Mouse (Mus musculus) heart, embryonic 12.5 days (tissue): ENCODE results near the gene Iqsec1. TPM values are rescaled to one million over a fixed set of nuclear protein-coding genes. Genes with fewer than 3 reads are reported as not detected.

ENCODE experiments used
- ATAC-seq: fragments of 200-750 bp; cut with Nextera tagmentation; 2 replicates; pipeline ENCODE4 v1.8.0; 2017; ENCODE audit warnings: moderate TSS enrichment, moderate library complexity; ENCODE audit not compliant: insufficient number of reproducible peaks, low FRiP score
- H3K27ac ChIP-seq: fragments of 300-500 bp; sonication (generic); 2 replicates; pipeline ENCODE4 v1.5.1; 2016; ENCODE audit warnings: mild to moderate bottlenecking, moderate library complexity; ENCODE audit not compliant: poor library complexity, severe bottlenecking
- H3K27me3 ChIP-seq: fragments of 300-500 bp; sonication (generic); replicated peaks from 2 replicates; pipeline ENCODE4 v1.6.1; 2016; ENCODE audit warnings: mild to moderate bottlenecking, moderate library complexity
- H3K36me3 ChIP-seq: fragments of 300-500 bp; sonication (generic); 2 replicates; pipeline ENCODE4 v1.6.1; 2016; ENCODE audit warnings: mild to moderate bottlenecking, moderate library complexity
- H3K4me1 ChIP-seq: fragments of 300-500 bp; sonication (generic); replicated peaks from 2 replicates; pipeline ENCODE4 v1.6.1; 2016; ENCODE audit warnings: mild to moderate bottlenecking
- H3K4me2 ChIP-seq: fragments of 300-500 bp; sonication (generic); 2 replicates; pipeline ENCODE4 v1.6.1; 2016; ENCODE audit warnings: mild to moderate bottlenecking, moderate library complexity
- H3K4me3 ChIP-seq: fragments of 300-500 bp; sonication (generic); 2 replicates; pipeline ENCODE4 v1.5.1; 2016; ENCODE audit warnings: mild to moderate bottlenecking
- H3K9ac ChIP-seq: fragments of 300-500 bp; sonication (generic); 2 replicates; pipeline ENCODE4 v1.6.1; 2016; ENCODE audit warnings: mild to moderate bottlenecking, moderate library complexity
- H3K9me3 ChIP-seq: fragments of 300-500 bp; sonication (generic); replicated peaks from 2 replicates; pipeline ENCODE4 v1.6.1; 2016; ENCODE audit warnings: mild to moderate bottlenecking, moderate library complexity
- WGBS: fragments of 180-500 bp; shearing (Covaris S2); methylation state at CpG from one replicate; pipeline ENCODE4 v1.1.7; 2016; 5-methylcytosine and 5-hydroxymethylcytosine counted together
- polyA plus RNA-seq: library from polyadenylated mRNA; unstranded; fragments of >200 nt; fragmentation: Nextera tagmentation; extraction: Ambion mirVana; gene quantifications from 2 replicates; pipeline ENCODE4 v1.2.1, GENCODE M21; 2016

The Iqsec1 gene
- polyA plus RNA-seq, 1 experiment from 2014 or later, result 20.8 TPM

- 69% methylated on average over 9 of the region's 9 CpGs for WGBS
These were observed 67.1 kb downstream of the Iqsec1 start for GRCm38 (mm10) chr6:90921259-90921946.

GRCm38 (mm10) chr6:90920510-90921220 is 67.8 kb downstream of the Iqsec1 start:
- H3K4me3 ChIP-seq, result no peak overlapping the region
- H3K27ac ChIP-seq, result 0 out of 2 replicates have a peak overlapping the region, but pooled peaks have one; percentile 3
- WGBS, result 46% methylated on average over 5 of the region's 5 CpGs
- peaks cover 63% of the 10 kb centered on the region for H3K4me1 ChIP-seq
- no peak for ATAC-seq
- no peak overlapping the region for H3K4me2 ChIP-seq
- peaks cover 3% of the 10 kb centered on the region; the same call in 1 of the 2 replicates for H3K9me3 ChIP-seq
- H3K9ac ChIP-seq, result no peak overlapping the region
- H3K27me3 ChIP-seq, result no peaks in the 10 kb centered on the region
- H3K36me3 ChIP-seq, result no peaks in the 10 kb centered on the region

More at GRCm38 (mm10) chr6:90921259-90921946, 67.1 kb downstream of the Iqsec1 start:
- no peak overlapping the region for H3K9ac ChIP-seq
- peaks cover 70% of the 10 kb centered on the region for H3K4me1 ChIP-seq
- no peak overlapping the region for H3K4me2 ChIP-seq
- H3K9me3 ChIP-seq, result peaks cover 3% of the 10 kb centered on the region; the same call in 1 of the 2 replicates
- no peaks in the 10 kb centered on the region for H3K36me3 ChIP-seq
- H3K27me3 ChIP-seq, result no peaks in the 10 kb centered on the region
- 0 out of 2 replicates have a peak overlapping the region, but pooled peaks have one; percentile 3 for H3K27ac ChIP-seq
- ATAC-seq, result no peak
- H3K4me3 ChIP-seq, result no peak overlapping the region

- H3K4me1 ChIP-seq, result peaks cover 55% of the 10 kb centered on the region
- peaks cover 3% of the 10 kb centered on the region; the same call in 1 of the 2 replicates for H3K9me3 ChIP-seq
- H3K4me2 ChIP-seq, result no peak overlapping the region
- no peaks in the 10 kb centered on the region for H3K36me3 ChIP-seq
- 46% methylated on average over 4 of the region's 4 CpGs for WGBS
- ATAC-seq, result no peak
- H3K4me3 ChIP-seq, result no peak overlapping the region
- no peak overlapping the region for H3K9ac ChIP-seq
- H3K27me3 ChIP-seq, result no peaks in the 10 kb centered on the region
- H3K27ac ChIP-seq, result no peak overlapping the region
These were observed 68.7 kb downstream of the Iqsec1 start for GRCm38 (mm10) chr6:90919636-90920420.

- ATAC-seq, result no peak
- Histone ChIP-seq H3K4me1 (peaks cover 17% of the 10 kb centered on the region), H3K4me2 (no peak overlapping the region), H3K9me3 (peaks cover 3% of the 10 kb centered on the region; the same call in 1 of the 2 replicates), H3K27ac (no peak overlapping the region), H3K4me3 (no peak overlapping the region), H3K9ac (no peak overlapping the region), H3K36me3 (no peaks in the 10 kb centered on the region), H3K27me3 (no peaks in the 10 kb centered on the region)
- WGBS, result 65% methylated on average over 2 of the region's 2 CpGs
These were observed 72.9 kb downstream of the Iqsec1 start for GRCm38 (mm10) chr6:90915585-90915984.

- Histone ChIP-seq H3K36me3 (peaks cover 3% of the 10 kb centered on the region; the same call in 1 of the 2 replicates), H3K4me1 (peaks cover 2% of the 10 kb centered on the region; the same call in 1 of the 2 replicates), H3K27me3 (no peaks in the 10 kb centered on the region), H3K9me3 (peaks cover 3% of the 10 kb centered on the region; the same call in 1 of the 2 replicates), H3K9ac (no peak overlapping the region), H3K4me3 (no peak overlapping the region), H3K27ac (no peak overlapping the region), H3K4me2 (no peak overlapping the region)
- no peak for ATAC-seq
- 83% methylated on average over 5 of the region's 5 CpGs for WGBS
These were observed 74.7 kb downstream of the Iqsec1 start for GRCm38 (mm10) chr6:90913771-90914170.

- Histone ChIP-seq H3K27me3 (no peaks in the 10 kb centered on the region), H3K4me3 (no peak overlapping the region), H3K9me3 (no peaks in the 10 kb centered on the region), H3K36me3 (peaks cover 3% of the 10 kb centered on the region; the same call in 1 of the 2 replicates), H3K4me1 (no peaks in the 10 kb centered on the region), H3K4me2 (no peak overlapping the region), H3K9ac (no peak overlapping the region), H3K27ac (no peak overlapping the region)
- ATAC-seq, result no peak
- 71% methylated on average over 6 of the region's 6 CpGs for WGBS
These were observed 75.7 kb downstream of the Iqsec1 start for GRCm38 (mm10) chr6:90912768-90913167.

- Histone ChIP-seq H3K27ac (no peak overlapping the region), H3K4me1 (peaks cover 30% of the 10 kb centered on the region), H3K9ac (no peak overlapping the region), H3K9me3 (no peaks in the 10 kb centered on the region), H3K27me3 (no peaks in the 10 kb centered on the region), H3K4me3 (no peak overlapping the region), H3K4me2 (no peak overlapping the region), H3K36me3 (no peaks in the 10 kb centered on the region)
- ATAC-seq, result no peak
- 100% methylated on average over 2 of the region's 2 CpGs for WGBS
These were observed 84.3 kb downstream of the Iqsec1 start for GRCm38 (mm10) chr6:90904143-90904542.

- Histone ChIP-seq H3K9ac (no peak overlapping the region), H3K4me1 (peaks cover 47% of the 10 kb centered on the region), H3K27ac (no peak overlapping the region), H3K36me3 (no peaks in the 10 kb centered on the region), H3K4me3 (no peak overlapping the region), H3K9me3 (no peaks in the 10 kb centered on the region), H3K27me3 (no peaks in the 10 kb centered on the region), H3K4me2 (no peak overlapping the region)
- no peak for ATAC-seq
- WGBS, result 76% methylated on average over 6 of the region's 6 CpGs
These were observed 88.2 kb downstream of the Iqsec1 start for GRCm38 (mm10) chr6:90900302-90900701.

GRCm38 (mm10) chr6:90899266-90899665 is 89.2 kb downstream of the Iqsec1 start:
- no peak overlapping the region; the same call in 1 of the 2 replicates for H3K27ac ChIP-seq
- H3K36me3 ChIP-seq, result no peaks in the 10 kb centered on the region
- no peaks in the 10 kb centered on the region for H3K9me3 ChIP-seq
- no peak for ATAC-seq
- H3K4me3 ChIP-seq, result no peak overlapping the region
- WGBS, result 93% methylated on average over 1 of the region's 1 CpGs
- H3K9ac ChIP-seq, result no peak overlapping the region
- H3K4me2 ChIP-seq, result no peak overlapping the region
- no peaks in the 10 kb centered on the region for H3K27me3 ChIP-seq
- H3K4me1 ChIP-seq, result peaks cover 55% of the 10 kb centered on the region

- no peak overlapping the region for H3K4me2 ChIP-seq
- no peak for ATAC-seq
- H3K4me3 ChIP-seq, result no peak overlapping the region
- 4% methylated on average over 1 of the region's 1 CpGs for WGBS
- H3K9ac ChIP-seq, result no peak overlapping the region
- H3K4me1 ChIP-seq, result peaks cover 56% of the 10 kb centered on the region
- no peaks in the 10 kb centered on the region for H3K36me3 ChIP-seq
- no peaks in the 10 kb centered on the region for H3K9me3 ChIP-seq
- no peaks in the 10 kb centered on the region for H3K27me3 ChIP-seq
- H3K27ac ChIP-seq, result peak overlapping the region; percentile 65
These were observed 90.4 kb downstream of the Iqsec1 start for GRCm38 (mm10) chr6:90898107-90898506.

- 84% methylated on average over 1 of the region's 1 CpGs for WGBS
These were observed 96.1 kb downstream of the Iqsec1 start for GRCm38 (mm10) chr6:90892401-90892800.

More at GRCm38 (mm10) chr6:90892401-90892800, 96.1 kb downstream of the Iqsec1 start:
- no peak overlapping the region for H3K9ac ChIP-seq
- H3K27me3 ChIP-seq, result no peaks in the 10 kb centered on the region
- no peak for ATAC-seq
- peaks cover 25% of the 10 kb centered on the region for H3K4me1 ChIP-seq
- H3K4me2 ChIP-seq, result no peak overlapping the region
- no peaks in the 10 kb centered on the region for H3K36me3 ChIP-seq
- no peaks in the 10 kb centered on the region for H3K9me3 ChIP-seq
- H3K4me3 ChIP-seq, result no peak overlapping the region
- no peak overlapping the region for H3K27ac ChIP-seq
